Mouse (Mus musculus): Measurements from ENCODE around the gene Aoc1. TPM values are rescaled to one million over a fixed set of nuclear protein-coding genes. Genes with fewer than 3 reads are reported as not detected.
A peak's percentile ranks its signal among the peaks of the same experiment; 100 is the strongest.

Aoc1 gene
- total RNA-seq, 2 experiments from 2014 or later, result not detected

- Histone ChIP-seq H3K4me3 (peak within 1 kb of the TSS; percentile 53), H3K27ac (peak within 1 kb of the TSS; percentile 86)
- no peak for TF ChIP-seq CTCF (conservative IDR thresholded peaks at IDR 0.05)
- peak; percentile 80 to 82 for DNase-seq (ENCODE audit: low spot score in 2 of 2)
These were observed 31.6 kb upstream of the Aoc1 start, which contains the start of gene Tmem176b for GRCm38 (mm10) chr6:48840973-48841625. Tmem176b (minus strand) TSS chr6:48841496.

- Histone ChIP-seq H3K4me3 (peak overlapping the region; percentile 10; the same call in 1 of the 2 replicates), H3K27ac (peak overlapping the region; percentile 74; the same call in 1 of the 2 replicates)
- peak; percentile 50 for TF ChIP-seq CTCF (conservative IDR thresholded peaks at IDR 0.05)
- no peak for DNase-seq (ENCODE audit: low spot score in 2 of 2)
These were observed 30.4 kb upstream of the Aoc1 start for GRCm38 (mm10) chr6:48842111-48842842.

DNA sequence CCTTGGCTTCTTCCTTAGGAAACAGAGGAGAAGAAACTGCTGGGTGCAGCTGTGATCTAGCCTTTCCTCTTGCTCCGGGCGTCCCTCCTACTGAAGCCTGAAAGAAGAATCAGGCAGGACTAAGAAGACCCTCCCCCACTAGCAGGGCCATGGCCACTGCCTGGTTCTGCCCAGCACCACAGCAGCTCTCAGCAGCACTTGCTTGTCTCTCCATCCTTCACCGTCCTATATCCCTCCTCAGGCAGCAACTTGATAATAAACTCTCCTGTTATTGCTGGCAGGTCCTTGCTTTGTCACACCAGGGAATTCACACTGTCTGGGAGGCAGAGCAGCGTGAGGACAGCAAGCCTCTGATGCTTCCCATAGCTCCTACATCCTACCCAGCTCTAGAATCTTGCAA lies 27.6 kb upstream of the Aoc1 start:
- TF ChIP-seq CTCF (conservative IDR thresholded peaks at IDR 0.05), result no peak
- Histone ChIP-seq H3K27ac (no peak overlapping the region), H3K4me3 (no peak overlapping the region)
- DNase-seq (ENCODE audit: low spot score in 2 of 2), result no peak

GRCm38 (mm10) chr6:48851820-48852491 lies 20.7 kb upstream of the Aoc1 start:
- Histone ChIP-seq H3K27ac (peak overlapping the region; percentile 59; the same call in 1 of the 2 replicates), H3K4me3 (peak overlapping the region; percentile 5)
- no peak for DNase-seq (ENCODE audit: low spot score in 2 of 2)
- TF ChIP-seq CTCF (conservative IDR thresholded peaks at IDR 0.05), result no peak

DNA sequence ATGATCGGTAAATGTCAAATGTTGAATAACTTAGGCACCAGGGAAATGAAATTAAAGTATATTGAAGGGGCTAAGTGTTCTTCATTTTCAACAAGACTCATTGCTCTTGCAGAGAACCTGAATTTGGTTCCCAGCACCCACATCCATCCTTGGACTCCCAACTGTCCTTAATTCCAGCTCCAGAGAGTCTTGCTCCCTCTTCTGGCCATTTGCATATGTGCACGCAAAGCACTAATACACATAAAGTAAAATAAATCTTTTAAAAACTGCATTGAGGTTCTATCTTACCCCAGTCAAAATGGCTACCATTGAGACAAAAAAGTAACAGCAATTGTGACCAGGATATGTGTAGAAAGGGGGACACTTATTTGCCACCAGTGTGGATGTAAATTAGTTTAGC lies 18.5 kb upstream of the Aoc1 start:
- peak; percentile 24; the same call in 1 of the 2 replicates for TF ChIP-seq CTCF (conservative IDR thresholded peaks at IDR 0.05)
- DNase-seq (ENCODE audit: low spot score in 2 of 2), result no peak
- H3K27ac ChIP-seq, result no peak overlapping the region
- no peak overlapping the region for H3K4me3 ChIP-seq

GRCm38 (mm10) chr6:48857613-48858302 lies 14.9 kb upstream of the Aoc1 start:
- H3K27ac ChIP-seq, result no peak overlapping the region
- no peak overlapping the region for H3K4me3 ChIP-seq
- no peak for DNase-seq (ENCODE audit: low spot score in 2 of 2)
- TF ChIP-seq CTCF (conservative IDR thresholded peaks at IDR 0.05), result peak; percentile 62

DNA sequence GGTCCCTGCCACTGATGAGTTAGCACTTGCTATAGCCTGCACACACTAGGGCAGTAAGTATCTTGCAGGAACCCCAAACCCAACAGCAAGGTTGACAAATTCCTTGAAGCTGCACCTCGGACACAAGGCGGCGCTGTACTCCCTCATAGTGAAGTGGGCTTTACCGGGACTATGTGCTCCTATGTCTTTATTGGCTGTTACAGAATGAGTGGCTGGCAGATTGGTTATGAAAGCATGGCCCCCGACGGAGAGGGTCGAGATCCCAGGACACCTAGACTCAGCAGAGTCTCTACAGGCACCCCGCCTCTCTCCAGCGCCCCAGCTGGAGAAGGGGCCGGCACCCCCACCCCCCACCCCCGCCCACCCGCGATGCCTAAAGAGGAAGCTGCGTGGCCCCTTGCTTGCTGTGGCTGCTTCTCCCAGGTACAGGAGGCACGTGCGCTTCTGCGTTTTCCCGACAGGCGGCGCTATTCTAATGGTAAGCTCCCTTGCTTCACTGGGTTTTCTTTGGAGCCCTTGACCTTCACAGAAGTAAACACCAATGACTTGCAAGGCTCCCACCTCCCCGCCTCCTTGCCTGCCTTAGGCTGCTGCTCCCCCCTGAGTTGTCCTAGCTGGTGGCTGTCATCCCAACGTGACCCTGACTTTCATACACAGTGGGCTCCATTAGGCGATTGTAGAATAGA lies 12.4 kb upstream of the Aoc1 start:
- TF ChIP-seq CTCF (conservative IDR thresholded peaks at IDR 0.05), result peak; percentile 77
- H3K4me3 ChIP-seq, result peak overlapping the region; percentile 33; the same call in 1 of the 2 replicates
- peak; percentile 26 to 54 for DNase-seq (ENCODE audit: low spot score in 2 of 2)
- no peak overlapping the region for H3K27ac ChIP-seq

- TF ChIP-seq CTCF (conservative IDR thresholded peaks at IDR 0.05), result no peak
- DNase-seq (ENCODE audit: low spot score in 2 of 2), result no peak
- no peak overlapping the region for H3K4me3 ChIP-seq
- H3K27ac ChIP-seq, result no peak overlapping the region
These were observed 11.8 kb upstream of the Aoc1 start for GRCm38 (mm10) chr6:48860851-48861250.

GRCm38 (mm10) chr6:48861616-48862280 lies 10.9 kb upstream of the Aoc1 start:
- no peak overlapping the region for H3K4me3 ChIP-seq

DNA sequence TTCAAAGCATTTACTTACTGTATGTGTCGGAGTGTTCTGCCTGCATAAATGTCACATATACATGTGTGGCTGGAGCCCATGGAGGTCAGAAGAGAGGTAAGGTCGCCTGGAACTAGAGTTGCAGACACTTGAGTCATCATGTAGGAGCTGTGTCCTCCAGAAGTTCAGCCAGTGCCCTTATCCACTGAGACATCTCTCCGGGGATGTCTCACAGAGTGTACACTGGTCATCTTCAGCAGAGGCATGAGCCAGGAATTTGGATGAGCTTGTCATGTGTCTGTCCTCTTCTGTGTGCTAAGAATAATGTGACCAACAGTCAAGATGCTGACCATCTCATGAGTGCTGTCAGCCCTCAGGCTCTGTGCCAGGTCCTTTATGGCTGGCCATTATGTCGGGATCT lies 9.9 kb upstream of the Aoc1 start:
- no peak for TF ChIP-seq CTCF (conservative IDR thresholded peaks at IDR 0.05)
- no peak for DNase-seq (ENCODE audit: low spot score in 2 of 2)
- Histone ChIP-seq H3K27ac (no peak overlapping the region), H3K4me3 (no peak overlapping the region)

More at GRCm38 (mm10) chr6:48861616-48862280, 10.9 kb upstream of the Aoc1 start:
- no peak for DNase-seq (ENCODE audit: low spot score in 2 of 2)
- no peak overlapping the region for H3K27ac ChIP-seq
- no peak for TF ChIP-seq CTCF (conservative IDR thresholded peaks at IDR 0.05)

DNA sequence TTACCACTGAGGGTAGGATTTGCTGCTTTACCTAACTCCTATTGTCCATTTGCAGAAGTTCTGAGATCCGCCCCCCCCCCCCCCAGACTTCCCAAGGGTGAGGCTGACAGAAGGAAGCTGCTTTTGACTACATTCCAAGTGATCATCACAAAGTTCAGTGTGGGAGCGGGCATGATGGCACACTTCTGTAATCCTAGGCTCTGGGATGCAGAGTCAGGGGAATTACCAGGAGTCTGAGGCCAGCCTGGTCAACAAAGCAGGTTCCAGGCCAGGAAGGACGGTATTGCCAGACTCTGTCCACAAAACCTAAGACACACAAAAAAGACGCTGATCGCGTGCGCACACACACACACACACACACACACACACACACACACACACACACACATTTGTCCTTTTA lies 9.2 kb upstream of the Aoc1 start:
- Histone ChIP-seq H3K27ac (no peak overlapping the region), H3K4me3 (no peak overlapping the region)
- TF ChIP-seq CTCF (conservative IDR thresholded peaks at IDR 0.05), result no peak
- DNase-seq (ENCODE audit: low spot score in 2 of 2), result no peak

DNA sequence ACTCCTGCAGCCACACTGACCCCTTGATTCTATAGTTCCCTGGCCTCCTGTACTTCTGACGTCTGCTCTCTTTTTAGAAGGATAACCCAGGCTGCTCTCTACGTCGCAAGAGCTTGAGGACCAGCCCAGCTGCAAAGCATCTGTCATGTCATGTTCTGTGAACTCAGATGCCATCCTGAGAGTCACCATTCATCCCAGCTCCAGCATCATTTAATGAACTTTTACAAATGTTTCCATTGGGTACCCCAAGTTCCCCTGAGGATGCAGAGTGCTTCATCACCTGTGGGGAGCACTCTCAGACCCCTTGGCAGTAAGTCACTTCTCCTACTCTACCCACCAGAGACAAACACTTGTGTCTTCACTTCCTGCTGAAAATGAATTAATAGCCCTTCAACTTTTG lies 8.5 kb upstream of the Aoc1 start:
- TF ChIP-seq CTCF (conservative IDR thresholded peaks at IDR 0.05), result no peak
- Histone ChIP-seq H3K4me3 (no peak overlapping the region), H3K27ac (no peak overlapping the region)
- DNase-seq (ENCODE audit: low spot score in 2 of 2), result no peak
